Mouse (Mus musculus) liver, embryonic 14.5 days (tissue): ENCODE measurements at regions not wholly inside any gene's neighbourhood (a gene's known extent, or its start where the extent isn't known, plus 50 kb on each side); places are given as distances from the start of the nearest gene placed in this dataset.

Experiments used
- ATAC-seq: fragments of 200-750 bp; cut with Nextera tagmentation; 2 replicates; pipeline ENCODE4 v1.8.0; 2017; ENCODE audit warnings: moderate number of reproducible peaks, mild to moderate bottlenecking, moderate library complexity; ENCODE audit not compliant: insufficient read depth
- DNase-seq, 3 experiments: peaks; one replicate each; pipeline ENCODE4 v3.0.0-alpha.2; 2012 to 2013; ENCODE audit warnings: low read depth in 3 of 3, low spot score in 3 of 3
- H3K27ac ChIP-seq: fragments of 300-500 bp; sonication (generic); 2 replicates; pipeline ENCODE4 v1.5.1; 2014; ENCODE audit warnings: moderate library complexity, mild to moderate bottlenecking, control low read depth, inconsistent platforms
- H3K27me3 ChIP-seq: fragments of 300-500 bp; sonication (generic); 2 replicates; pipeline ENCODE4 v1.6.1; 2014; ENCODE audit warnings: mild to moderate bottlenecking, low read length, moderate library complexity; ENCODE audit not compliant: control insufficient read depth, insufficient read depth
- H3K36me3 ChIP-seq: fragments of 300-500 bp; sonication (generic); replicated peaks from 2 replicates; pipeline ENCODE4 v1.6.1; 2014; ENCODE audit warnings: low read depth; ENCODE audit not compliant: control insufficient read depth, insufficient read depth
- H3K4me1 ChIP-seq, 2 experiments: fragments of 200-500 bp in 1 of 2; fragments of 300-500 bp in 1 of 2; sonication (generic) in 1 of 2; replicated peaks; 2 replicates each; pipeline ENCODE4 v1.6.1; 2012 to 2014; ENCODE audit warnings: antibody characterized with exemption in 1 of 2, inconsistent platforms in 1 of 2, low read length in 1 of 2; ENCODE audit not compliant: control insufficient read depth in 2 of 2, insufficient read depth in 2 of 2
- H3K4me2 ChIP-seq: fragments of 300-500 bp; sonication (generic); 2 replicates; pipeline ENCODE4 v1.6.1; 2014; ENCODE audit warnings: low read depth, mild to moderate bottlenecking, control low read depth, moderate library complexity
- H3K4me3 ChIP-seq, 2 experiments: fragments of 200-500 bp in 1 of 2; fragments of 300-500 bp in 1 of 2; sonication (generic) in 1 of 2; 2 replicates each; pipeline ENCODE4 v1.5.1; 2012 to 2014; ENCODE audit warnings: low read depth in 2 of 2, low read length in 2 of 2, mild to moderate bottlenecking in 2 of 2, control low read depth in 1 of 2, inconsistent platforms in 1 of 2, moderate library complexity in 1 of 2; ENCODE audit not compliant: insufficient read depth in 1 of 2
- H3K9ac ChIP-seq: fragments of 300-500 bp; sonication (generic); replicated peaks from 2 replicates; pipeline ENCODE4 v1.6.1; 2014; ENCODE audit warnings: mild to moderate bottlenecking, control low read depth, moderate library complexity
- H3K9me3 ChIP-seq: fragments of 300-500 bp; sonication (generic); 2 replicates; pipeline ENCODE4 v1.6.1; 2016; ENCODE audit warnings: low read length, mixed read lengths; ENCODE audit not compliant: control insufficient read depth
- CTCF ChIP-seq: IDR thresholded peaks from 2 replicates; pipeline ENCODE4 v1.5.1; 2016; ENCODE audit warnings: antibody characterized with exemption, low read depth, control low read depth
- EP300 ChIP-seq: IDR thresholded peaks from 2 replicates; pipeline ENCODE4 v1.6.1; 2016; ENCODE audit warnings: antibody characterized with exemption, low read depth
- WGBS: fragments of 180-500 bp; shearing (Covaris S2); extraction: QIAGEN DNeasy Blood & Tissue Kit; methylation state at CpG from one replicate; pipeline ENCODE4 v1.1.7; 2014; ENCODE audit not compliant: insufficient replicate concordance; 5-methylcytosine and 5-hydroxymethylcytosine counted together

GRCm38 (mm10) chr2:75144861-75145260, 319.3 kb downstream of the Mtx2 start:
- no peak overlapping the region for H3K4me2 ChIP-seq
- no peaks in the 10 kb centered on the region for H3K27me3 ChIP-seq
- TF ChIP-seq CTCF = no peak
- TF ChIP-seq EP300 = no peak
- H3K9me3 ChIP-seq = no peaks in the 10 kb centered on the region
- DNase-seq (no peak), ATAC-seq (no peak)
- no peak overlapping the region for H3K4me3 ChIP-seq
- no peaks in the 10 kb centered on the region for H3K36me3 ChIP-seq
- no peaks in the 10 kb centered on the region for H3K4me1 ChIP-seq
- no peak overlapping the region for H3K9ac ChIP-seq
- H3K27ac ChIP-seq = no peak overlapping the region
- WGBS = 41% methylated on average over 12 of the region's 12 CpGs

- no peak overlapping the region for H3K4me2 ChIP-seq
- H3K9ac ChIP-seq = no peak overlapping the region
- H3K4me1 ChIP-seq = no peaks in the 10 kb centered on the region
- no peaks in the 10 kb centered on the region for H3K27me3 ChIP-seq
- ATAC-seq = no peak
- no peaks in the 10 kb centered on the region for H3K36me3 ChIP-seq
- no peaks in the 10 kb centered on the region for H3K9me3 ChIP-seq
- no peak for DNase-seq
- 35% methylated on average over 6 of the region's 6 CpGs for WGBS
- H3K4me3 ChIP-seq = no peak overlapping the region
- TF ChIP-seq CTCF (no peak), EP300 (no peak)
- no peak overlapping the region for H3K27ac ChIP-seq
Measured at GRCm38 (mm10) chr2:75146256-75146655, 320.7 kb downstream of the Mtx2 start.

- TF ChIP-seq CTCF = no peak
- no peak for TF ChIP-seq EP300
- H3K9me3 ChIP-seq = no peaks in the 10 kb centered on the region
- ATAC-seq = no peak
- H3K4me3 ChIP-seq = no peak overlapping the region
- no peaks in the 10 kb centered on the region for H3K27me3 ChIP-seq
- H3K27ac ChIP-seq = no peak overlapping the region
- WGBS = 50% methylated on average over 9 of the region's 9 CpGs
- no peaks in the 10 kb centered on the region for H3K4me1 ChIP-seq
- no peak for DNase-seq
- no peak overlapping the region for H3K4me2 ChIP-seq
- H3K36me3 ChIP-seq = no peaks in the 10 kb centered on the region
- no peak overlapping the region for H3K9ac ChIP-seq
Measured at GRCm38 (mm10) chr2:75147399-75147798, 321.8 kb downstream of the Mtx2 start.

GRCm38 (mm10) chr2:75147967-75148366, 322.4 kb downstream of the Mtx2 start:
- no peaks in the 10 kb centered on the region for H3K9me3 ChIP-seq
- TF ChIP-seq CTCF (no peak), EP300 (no peak)
- H3K4me3 ChIP-seq = no peak overlapping the region
- no peaks in the 10 kb centered on the region for H3K4me1 ChIP-seq
- H3K36me3 ChIP-seq = no peaks in the 10 kb centered on the region
- DNase-seq (no peak), ATAC-seq (no peak)
- WGBS = 49% methylated on average over 8 of the region's 8 CpGs
- no peaks in the 10 kb centered on the region for H3K27me3 ChIP-seq
- no peak overlapping the region for H3K27ac ChIP-seq
- H3K9ac ChIP-seq = no peak overlapping the region
- no peak overlapping the region for H3K4me2 ChIP-seq

- no peak overlapping the region for H3K4me2 ChIP-seq
- no peaks in the 10 kb centered on the region for H3K36me3 ChIP-seq
- no peak overlapping the region for H3K4me3 ChIP-seq
- ATAC-seq (no peak), DNase-seq (no peak)
- H3K9ac ChIP-seq = no peak overlapping the region
- no peaks in the 10 kb centered on the region for H3K4me1 ChIP-seq
- H3K27ac ChIP-seq = no peak overlapping the region
- 58% methylated on average over 5 of the region's 5 CpGs for WGBS
- TF ChIP-seq CTCF = no peak
- no peak for TF ChIP-seq EP300
- no peaks in the 10 kb centered on the region for H3K27me3 ChIP-seq
- H3K9me3 ChIP-seq = no peaks in the 10 kb centered on the region
Measured at GRCm38 (mm10) chr2:75149036-75149435, 323.4 kb downstream of the Mtx2 start.
